Mouse (Mus musculus) liver, postnatal 0 days (tissue): ENCODE measurements around the gene Heatr5a.

ENCODE experiments used
- CTCF ChIP-seq: sonication (generic); IDR thresholded peaks from 2 replicates; pipeline ENCODE4 v1.5.1; 2016; ENCODE audit warnings: antibody characterized with exemption, low read depth
- EP300 ChIP-seq: IDR thresholded peaks from 2 replicates; pipeline ENCODE4 v1.6.1; 2016; ENCODE audit warnings: antibody characterized with exemption, low read depth, mild to moderate bottlenecking

DNA sequence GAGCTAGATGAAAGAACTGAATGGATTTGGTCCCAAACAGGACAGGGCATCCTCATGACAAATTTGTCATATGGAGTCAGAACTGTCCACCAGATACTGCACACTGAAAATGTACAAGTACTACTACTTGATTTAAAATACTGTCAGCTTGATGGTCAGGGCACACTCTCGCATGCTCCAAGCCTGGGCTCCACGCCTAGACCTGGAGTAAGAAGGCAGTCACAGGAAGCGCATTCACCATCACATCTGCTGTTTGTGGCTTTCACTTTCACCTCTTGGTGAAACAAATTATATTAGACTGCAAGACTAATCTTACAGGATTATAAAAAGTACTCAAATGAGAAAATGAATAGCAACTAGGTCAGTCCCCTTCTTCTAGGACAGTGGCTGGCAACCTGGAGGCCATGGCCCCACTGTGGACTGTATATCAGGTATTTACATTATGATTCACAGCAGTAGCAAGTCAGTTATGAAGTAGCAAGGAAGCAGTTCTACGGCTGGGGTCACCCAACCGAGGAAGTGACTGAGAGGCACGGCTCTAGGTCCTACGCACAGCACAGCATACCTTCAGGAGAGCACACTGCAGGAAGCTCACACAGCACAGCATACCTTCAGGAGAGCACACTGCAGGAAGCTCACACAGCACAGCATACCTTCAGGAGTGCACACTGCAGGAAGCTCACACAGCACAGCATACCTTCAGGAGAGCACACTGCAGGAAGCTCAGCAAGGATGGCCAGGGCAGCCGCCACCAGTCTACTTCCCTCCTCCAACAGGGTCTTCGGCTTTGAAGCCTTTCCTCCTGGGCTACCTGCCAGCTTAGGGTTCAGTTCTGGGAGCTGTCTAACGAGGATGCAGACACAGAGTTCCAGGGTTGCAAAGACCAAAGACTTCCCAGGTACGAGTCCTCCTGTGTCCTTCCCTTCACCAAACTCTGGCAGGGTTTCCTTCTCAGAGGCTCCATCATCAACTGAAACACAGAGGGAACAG lies 83.5 kb downstream of the Heatr5a start:
- TF ChIP-seq CTCF: no peak
- TF ChIP-seq EP300: no peak
